Mouse (Mus musculus) neural tube, embryonic 13.5 days (tissue): ENCODE results near the gene Enoph1. TPM values are rescaled to one million over a fixed set of nuclear protein-coding genes. Genes with fewer than 3 reads are reported as not detected.

Experiments used
- polyA plus RNA-seq: library from polyadenylated mRNA; unstranded; fragments of >200 nt; fragmentation: Nextera tagmentation; extraction: Ambion mirVana; gene quantifications from 2 replicates; pipeline ENCODE4 v1.2.1, GENCODE M21; 2015

The Enoph1 gene
- polyA plus RNA-seq, 1 experiment from 2014 or later, result 38.9 TPM

Other genes with a start within 250 kb of the Enoph1 start
- 0.40 and 0.69 TPM in 2 replicates for gene Vamp9, start 133.7 kb upstream of the Enoph1 start, polyA plus RNA-seq
- gene Hnrnpd, start 61.0 kb upstream of the Enoph1 start, polyA plus RNA-seq, result 202 and 252 TPM in 2 replicates
- 3.5 TPM in 2 replicates for gene 4930524J08Rik, start 60.9 kb upstream of the Enoph1 start, polyA plus RNA-seq
- 211 and 214 TPM in 2 replicates for gene Hnrnpdl, start 321 bp upstream of the Enoph1 start, polyA plus RNA-seq
- 14.6 and 17.4 TPM in 2 replicates for gene Tmem150c, start 119.8 kb downstream of the Enoph1 start, polyA plus RNA-seq